Mouse (Mus musculus) olfactory bulb, adult 2 months (tissue): Measurements from ENCODE around the gene Tmem87b.

ENCODE experiments used
- CTCF ChIP-seq: fragments of 200-500 bp; IDR thresholded peaks from 2 replicates; pipeline ENCODE4 v1.5.1; 2012; ENCODE audit warnings: low read depth, mild to moderate bottlenecking, low read length, moderate library complexity; ENCODE audit not compliant: insufficient read depth
- POLR2A ChIP-seq: fragments of 200-500 bp; IDR thresholded peaks from 2 replicates; pipeline ENCODE4 v1.6.1; 2012; ENCODE audit warnings: mild to moderate bottlenecking, low read depth, low read length, moderate library complexity; ENCODE audit not compliant: insufficient read depth

- TF ChIP-seq POLR2A (no peak), CTCF (no peak)
Observed at GRCm38 (mm10) chr2:128902843-128903242, 84.9 kb downstream of the Tmem87b start.
